Mouse (Mus musculus) bone marrow, adult 2 months (tissue): ENCODE results near the gene Cemip. TPM values are rescaled to one million over a fixed set of nuclear protein-coding genes. Genes with fewer than 3 reads are reported as not detected.

Experiments
- H3K27ac ChIP-seq: fragments of 200-500 bp; 2 replicates; pipeline ENCODE4 v1.5.1; 2012; ENCODE audit warnings: low read depth, mild to moderate bottlenecking, control low read depth, inconsistent platforms, low read length; ENCODE audit not compliant: control insufficient read depth, poor library complexity, insufficient read depth
- H3K4me1 ChIP-seq: fragments of 200-500 bp; 2 replicates; pipeline ENCODE4 v1.6.1; 2011; ENCODE audit warnings: low read length; ENCODE audit not compliant: control insufficient read depth, insufficient read depth
- H3K4me3 ChIP-seq: fragments of 200-500 bp; replicated peaks from 2 replicates; pipeline ENCODE3; 2011; ENCODE audit warnings: mild to moderate bottlenecking, low read depth, low read length, control low read depth; ENCODE audit not compliant: control insufficient read depth
- CTCF ChIP-seq: fragments of 200-500 bp; IDR thresholded peaks from 2 replicates; pipeline ENCODE4 v1.5.1; 2011; ENCODE audit warnings: low read length, control low read depth; ENCODE audit not compliant: control insufficient read depth, insufficient read depth
- POLR2A ChIP-seq: fragments of 200-500 bp; IDR thresholded peaks from 2 replicates; pipeline ENCODE4 v1.6.1; 2011; ENCODE audit warnings: low read depth, mild to moderate bottlenecking, control low read depth, low read length, borderline replicate concordance; ENCODE audit not compliant: control insufficient read depth
- WGBS: fragments of 180-500 bp; shearing (Covaris S2); methylation state at CpG from one replicate; pipeline ENCODE4 v1.1.7; 2018; 5-methylcytosine and 5-hydroxymethylcytosine counted together
- polyA plus RNA-seq: library from polyadenylated mRNA; stranded (reverse); fragments of >200 nt; gene quantifications from 2 replicates; pipeline ENCODE4 v1.2.4, GENCODE M21; 2011; ENCODE audit warnings: low replicate concordance; ENCODE audit not compliant: missing spikeins, insufficient read depth, insufficient read length

Gene Cemip
- polyA plus RNA-seq, 1 experiment: 1.2 TPM

DNA sequence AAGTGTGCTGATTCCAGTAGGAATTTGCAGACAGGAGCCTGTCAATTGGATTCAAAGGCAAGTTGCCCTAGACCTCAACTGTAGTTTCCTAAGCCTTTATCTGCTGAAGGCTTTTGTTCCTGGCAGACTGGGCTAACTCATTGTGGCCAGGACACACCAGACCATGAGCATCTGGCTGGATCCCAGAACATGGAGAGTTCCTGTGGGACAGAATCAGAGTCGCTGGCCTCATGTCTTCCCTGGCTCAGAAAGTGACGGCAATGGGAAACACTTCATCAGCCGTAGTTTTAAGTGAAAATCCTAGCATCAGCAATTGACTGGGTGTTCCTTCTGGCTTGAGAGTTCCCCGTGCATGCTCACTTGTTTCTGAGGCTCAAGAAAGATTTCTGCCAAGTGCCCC lies 72.6 kb downstream of the Cemip start:
- H3K4me3 ChIP-seq: no peak overlapping the region
- H3K4me1 ChIP-seq: no peaks in the 10 kb centered on the region
- TF ChIP-seq POLR2A (no peak), CTCF (no peak)
- H3K27ac ChIP-seq: no peak overlapping the region
- WGBS: 70% methylated on average over 4 of the region's 4 CpGs

DNA sequence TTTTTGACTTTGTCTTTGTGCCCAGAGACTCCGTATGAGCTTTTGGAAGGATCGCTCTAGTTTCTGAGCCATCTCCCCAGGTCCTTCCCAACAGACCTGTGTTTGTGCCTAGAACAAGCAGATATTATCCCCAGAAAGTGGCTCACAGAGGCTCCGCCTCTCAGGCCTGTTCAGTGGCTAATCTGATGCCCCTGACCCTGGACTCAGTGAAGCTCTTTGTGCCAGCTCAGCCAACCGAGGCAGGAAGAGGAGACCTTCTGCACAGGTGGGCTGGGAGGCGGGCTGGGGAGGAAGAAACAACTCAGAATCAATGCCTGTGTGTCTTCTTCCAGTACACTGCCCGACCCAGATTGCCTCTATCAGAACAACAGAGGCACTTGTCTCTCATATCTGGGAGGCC lies 81.9 kb downstream of the Cemip start:
- 71% methylated on average over 6 of the region's 6 CpGs for WGBS
- no peak overlapping the region for H3K4me3 ChIP-seq
- no peak for TF ChIP-seq POLR2A
- TF ChIP-seq CTCF: no peak
- H3K4me1 ChIP-seq: no peaks in the 10 kb centered on the region
- H3K27ac ChIP-seq: no peak overlapping the region

DNA sequence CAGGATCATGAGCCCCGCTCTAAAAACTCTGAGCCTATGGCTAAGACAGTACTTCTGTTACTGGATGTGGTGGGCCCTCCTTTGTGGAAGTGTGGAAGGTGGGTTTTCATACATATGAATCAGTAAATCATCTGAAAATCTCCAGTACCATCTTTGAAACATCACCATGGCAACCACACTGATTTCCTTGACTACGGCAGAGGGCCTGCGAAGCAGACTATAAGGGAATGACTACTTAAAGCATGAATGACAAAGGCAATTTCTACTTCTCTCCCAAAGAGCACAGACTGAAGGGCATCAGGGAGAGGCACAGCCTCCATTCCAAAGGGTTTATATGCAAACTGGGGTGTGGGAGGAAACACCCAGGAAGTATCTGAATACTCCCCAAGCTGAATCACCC lies 84.8 kb downstream of the Cemip start:
- TF ChIP-seq CTCF (no peak), POLR2A (no peak)
- H3K27ac ChIP-seq: no peak overlapping the region
- H3K4me1 ChIP-seq: no peaks in the 10 kb centered on the region
- no peak overlapping the region for H3K4me3 ChIP-seq
- WGBS: 75% methylated on average over 3 of the region's 3 CpGs

- no peak for TF ChIP-seq CTCF
- no peak for TF ChIP-seq POLR2A
- H3K4me3 ChIP-seq: no peak overlapping the region
- H3K27ac ChIP-seq: no peak overlapping the region
- 79% methylated on average over 2 of the region's 2 CpGs for WGBS
- H3K4me1 ChIP-seq: no peaks in the 10 kb centered on the region
Observed at GRCm38 (mm10) chr7:84000671-84001070, 85.6 kb downstream of the Cemip start.

DNA sequence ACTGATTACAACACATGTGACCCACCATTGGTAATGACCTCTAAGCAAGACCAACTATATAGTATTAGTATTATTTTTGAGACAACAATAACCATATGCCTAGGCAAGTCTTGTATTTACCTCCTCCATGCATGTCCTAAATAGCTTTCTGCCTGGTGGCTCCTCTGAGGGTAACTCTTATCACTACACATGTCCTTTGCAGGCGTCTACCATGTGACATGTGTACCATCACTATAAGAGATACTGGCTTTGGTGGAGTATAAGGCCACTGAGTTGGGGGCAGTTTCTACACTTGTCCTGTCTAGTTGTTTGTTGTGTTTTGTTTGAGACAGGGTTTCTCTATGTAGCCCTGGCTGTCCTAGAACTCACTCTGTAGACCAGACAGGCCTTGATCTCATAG lies 86.7 kb downstream of the Cemip start:
- no peaks in the 10 kb centered on the region for H3K4me1 ChIP-seq
- TF ChIP-seq CTCF (no peak), POLR2A (no peak)
- H3K27ac ChIP-seq: no peak overlapping the region
- 71% methylated on average over 1 of the region's 1 CpGs for WGBS
- no peak overlapping the region for H3K4me3 ChIP-seq

GRCm38 (mm10) chr7:83994348-83994747 lies 92.0 kb downstream of the Cemip start:
- Histone ChIP-seq H3K4me3 (no peak overlapping the region), H3K4me1 (no peaks in the 10 kb centered on the region), H3K27ac (no peak overlapping the region)
- no peak for TF ChIP-seq POLR2A
- no peak for TF ChIP-seq CTCF
- 83% methylated on average over 1 of the region's 1 CpGs for WGBS

DNA sequence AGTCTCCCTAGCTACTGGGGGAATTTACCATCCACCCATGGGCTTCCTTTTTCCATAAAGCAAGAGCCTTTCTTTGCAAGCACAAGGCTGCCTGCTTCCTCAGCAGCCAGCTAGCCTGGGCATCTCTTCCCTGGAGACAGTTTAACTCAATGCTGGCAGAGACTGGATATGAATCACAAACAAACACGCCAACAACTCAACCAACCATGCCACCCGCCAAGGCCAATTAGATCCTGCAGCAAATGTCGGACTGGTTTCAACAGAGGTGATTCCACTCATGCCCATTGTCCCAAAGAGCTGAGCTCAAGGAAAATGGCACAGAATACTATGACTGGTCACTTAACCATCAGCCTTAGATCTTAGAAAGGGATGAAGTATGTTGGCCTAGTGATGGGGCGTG lies 97.0 kb downstream of the Cemip start:
- 89% methylated on average over 4 of the region's 4 CpGs for WGBS
- TF ChIP-seq POLR2A: no peak
- no peak for TF ChIP-seq CTCF
- H3K4me1 ChIP-seq: no peaks in the 10 kb centered on the region

GRCm38 (mm10) chr7:83985751-83986150 lies 100.6 kb downstream of the Cemip start:
- Histone ChIP-seq H3K4me3 (no peak overlapping the region), H3K27ac (no peak overlapping the region), H3K4me1 (no peaks in the 10 kb centered on the region)
- TF ChIP-seq POLR2A (no peak), CTCF (no peak)
- WGBS: 73% methylated on average over 2 of the region's 2 CpGs

More for the DNA sequence above, 97.0 kb downstream of the Cemip start:
- no peak overlapping the region for H3K4me3 ChIP-seq
- no peak overlapping the region for H3K27ac ChIP-seq

DNA sequence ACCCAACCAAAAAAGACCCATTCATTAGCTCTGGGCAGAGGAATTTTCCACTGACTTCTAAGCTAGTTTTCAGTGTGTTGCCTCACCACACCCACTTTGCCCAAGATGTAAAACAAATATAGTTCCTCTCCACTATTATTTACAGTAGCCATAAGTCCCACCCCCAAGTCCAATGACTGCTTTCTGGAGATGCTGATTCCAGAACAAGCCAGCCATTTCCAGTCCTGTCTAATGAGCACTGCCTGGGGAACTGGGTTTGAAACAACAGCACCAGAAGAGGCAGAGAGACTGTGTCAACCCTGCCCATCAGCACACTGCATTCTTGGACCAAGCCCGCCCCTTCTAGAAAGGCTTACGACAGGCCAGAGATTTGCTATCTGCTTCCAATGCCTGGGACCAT lies 103.7 kb downstream of the Cemip start:
- TF ChIP-seq CTCF: no peak
- TF ChIP-seq POLR2A: no peak
- Histone ChIP-seq H3K4me3 (no peak overlapping the region), H3K27ac (no peak overlapping the region), H3K4me1 (no peaks in the 10 kb centered on the region)
- WGBS: 91% methylated on average over 2 of the region's 2 CpGs

DNA sequence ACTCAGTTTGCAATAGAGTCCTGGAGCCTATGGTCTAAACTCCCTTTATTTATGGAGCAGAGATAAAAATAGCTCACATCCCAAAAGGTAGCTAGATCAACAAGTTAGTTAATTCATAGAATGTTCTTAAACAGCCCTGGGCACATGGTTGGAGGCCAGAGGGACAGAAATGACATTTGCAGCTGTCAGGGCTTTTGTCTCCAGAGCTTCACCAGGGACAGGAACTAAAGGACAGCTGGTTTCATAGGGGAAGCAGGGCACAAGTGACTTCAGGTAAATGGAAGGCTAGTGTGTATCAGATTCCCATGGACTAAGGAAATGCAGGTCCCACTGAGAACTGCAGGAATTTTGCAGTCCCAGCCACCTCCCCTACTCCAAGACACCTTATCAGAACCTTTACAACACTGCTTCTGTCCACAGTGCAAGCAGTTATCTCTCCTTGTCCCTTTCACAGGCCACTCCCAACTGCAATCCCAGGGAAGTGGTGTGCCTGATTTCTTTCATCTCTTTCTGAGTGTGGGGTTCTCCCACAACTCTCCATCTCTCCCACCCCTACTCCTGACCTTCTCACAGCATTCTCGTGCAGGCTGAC lies 107.3 kb downstream of the Cemip start:
- H3K4me3 ChIP-seq: no peak overlapping the region
- WGBS: 47% methylated on average over 1 of the region's 1 CpGs
- H3K27ac ChIP-seq: no peak overlapping the region
- no peaks in the 10 kb centered on the region for H3K4me1 ChIP-seq
- TF ChIP-seq POLR2A: no peak
- no peak for TF ChIP-seq CTCF
